Mouse (Mus musculus): Measurements from ENCODE around the gene Hnrnpf.

DNA sequence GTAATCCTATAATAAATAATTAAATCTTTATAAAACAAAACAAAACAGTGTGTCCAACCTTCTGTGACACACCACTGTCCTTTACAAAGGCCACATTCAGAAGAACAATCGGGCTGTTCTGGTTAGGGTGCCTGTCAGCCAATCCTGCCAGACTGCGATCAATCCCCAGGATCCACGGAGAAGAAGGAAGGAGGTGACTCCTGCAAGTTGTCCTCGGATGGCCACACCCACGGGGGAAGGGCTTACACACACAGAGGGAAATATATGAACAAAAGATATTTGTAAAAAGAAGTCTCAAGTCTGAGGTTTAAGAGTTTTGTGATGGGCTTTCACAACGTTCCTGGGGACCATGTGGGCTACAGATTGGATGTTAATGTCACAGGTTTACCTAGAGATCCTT, 38.3 kb upstream of the Hnrnpf start, which contains the start of gene Zfp239:
- TF ChIP-seq CTCF (IDR thresholded peaks at IDR 0.05; ENCODE audit: insufficient read depth, low read depth, low read length) (no peak), POLR2A (IDR thresholded peaks at IDR 0.05; ENCODE audit: insufficient read depth, low read depth, low read length) (no peak)

Data from olfactory bulb, adult 2 months (tissue).